Mouse (Mus musculus): ENCODE measurements at regions not wholly inside any gene's neighbourhood (a gene's known extent, or its start where the extent isn't known, plus 50 kb on each side); places are given as distances from the start of the nearest gene placed in this dataset.

GRCm38 (mm10) chr16:87031836-87032235 lies 322.1 kb upstream of the N6amt1 start:
- ATAC-seq (ENCODE audit: low FRiP score) = no peak
- Histone ChIP-seq H3K4me3 (ENCODE audit: low read depth, low read length) (no peak overlapping the region), H3K27ac (ENCODE audit: low read depth, low read length) (no peak overlapping the region), H3K36me3 (ENCODE audit: control insufficient read depth, insufficient read depth, low read length) (no peaks in the 10 kb centered on the region), H3K4me2 (no peak overlapping the region), H3K27me3 (ENCODE audit: control insufficient read depth, insufficient read depth, low read length) (no peaks in the 10 kb centered on the region), H3K9me3 (ENCODE audit: control insufficient read depth, low read length) (no peaks in the 10 kb centered on the region), H3K9ac (ENCODE audit: low read length) (no peak overlapping the region), H3K4me1 (ENCODE audit: control insufficient read depth, insufficient read depth, low read length) (no peaks in the 10 kb centered on the region)
- WGBS = 84% methylated on average over 3 of the region's 3 CpGs
- peak; percentile 12 for DNase-seq (ENCODE audit: low spot score, missing footprints)

- H3K9me3 ChIP-seq (ENCODE audit: control insufficient read depth, low read length) = no peaks in the 10 kb centered on the region
- H3K4me2 ChIP-seq = no peak overlapping the region
- 87% methylated on average over 5 of the region's 5 CpGs for WGBS
- H3K36me3 ChIP-seq (ENCODE audit: control insufficient read depth, insufficient read depth, low read length) = no peaks in the 10 kb centered on the region
- no peak overlapping the region for H3K27ac ChIP-seq (ENCODE audit: low read depth, low read length)
- no peak overlapping the region for H3K9ac ChIP-seq (ENCODE audit: low read length)
- H3K4me1 ChIP-seq (ENCODE audit: control insufficient read depth, insufficient read depth, low read length) = no peaks in the 10 kb centered on the region
- no peak overlapping the region for H3K4me3 ChIP-seq (ENCODE audit: low read depth, low read length)
- DNase-seq (ENCODE audit: low spot score, missing footprints) = peak; percentile 26
- no peaks in the 10 kb centered on the region for H3K27me3 ChIP-seq (ENCODE audit: control insufficient read depth, insufficient read depth, low read length)
- ATAC-seq (ENCODE audit: low FRiP score) = no peak
These were observed 325.4 kb upstream of the N6amt1 start for GRCm38 (mm10) chr16:87028516-87029145.

GRCm38 (mm10) chr16:87027621-87028020 lies 326.4 kb upstream of the N6amt1 start:
- Histone ChIP-seq H3K27me3 (ENCODE audit: control insufficient read depth, insufficient read depth, low read length) (no peaks in the 10 kb centered on the region), H3K9me3 (ENCODE audit: control insufficient read depth, low read length) (no peaks in the 10 kb centered on the region), H3K4me2 (no peak overlapping the region), H3K4me1 (ENCODE audit: control insufficient read depth, insufficient read depth, low read length) (no peaks in the 10 kb centered on the region), H3K27ac (ENCODE audit: low read depth, low read length) (no peak overlapping the region), H3K4me3 (ENCODE audit: low read depth, low read length) (no peak overlapping the region), H3K9ac (ENCODE audit: low read length) (no peak overlapping the region), H3K36me3 (ENCODE audit: control insufficient read depth, insufficient read depth, low read length) (no peaks in the 10 kb centered on the region)
- ATAC-seq (ENCODE audit: low FRiP score) (no peak), DNase-seq (ENCODE audit: low spot score, missing footprints) (no peak)
- WGBS = 90% methylated on average over 1 of the region's 1 CpGs

GRCm38 (mm10) chr16:87022041-87022440 lies 331.9 kb upstream of the N6amt1 start:
- Histone ChIP-seq H3K4me2 (no peak overlapping the region), H3K36me3 (ENCODE audit: control insufficient read depth, insufficient read depth, low read length) (no peaks in the 10 kb centered on the region), H3K27me3 (ENCODE audit: control insufficient read depth, insufficient read depth, low read length) (no peaks in the 10 kb centered on the region), H3K4me3 (ENCODE audit: low read depth, low read length) (no peak overlapping the region), H3K9ac (ENCODE audit: low read length) (no peak overlapping the region), H3K4me1 (ENCODE audit: control insufficient read depth, insufficient read depth, low read length) (no peaks in the 10 kb centered on the region), H3K9me3 (ENCODE audit: control insufficient read depth, low read length) (no peaks in the 10 kb centered on the region), H3K27ac (ENCODE audit: low read depth, low read length) (no peak overlapping the region)
- no peak for ATAC-seq (ENCODE audit: low FRiP score)
- 94% methylated on average over 4 of the region's 4 CpGs for WGBS
- DNase-seq (ENCODE audit: low spot score, missing footprints) = no peak

- Histone ChIP-seq H3K9ac (ENCODE audit: low read length) (no peak overlapping the region), H3K27ac (ENCODE audit: low read depth, low read length) (no peak overlapping the region), H3K27me3 (ENCODE audit: control insufficient read depth, insufficient read depth, low read length) (no peaks in the 10 kb centered on the region), H3K9me3 (ENCODE audit: control insufficient read depth, low read length) (no peaks in the 10 kb centered on the region), H3K4me1 (ENCODE audit: control insufficient read depth, insufficient read depth, low read length) (no peaks in the 10 kb centered on the region), H3K36me3 (ENCODE audit: control insufficient read depth, insufficient read depth, low read length) (no peaks in the 10 kb centered on the region), H3K4me3 (ENCODE audit: low read depth, low read length) (no peak overlapping the region), H3K4me2 (no peak overlapping the region)
- WGBS = 86% methylated on average over 7 of the region's 7 CpGs
- ATAC-seq (ENCODE audit: low FRiP score) (no peak), DNase-seq (ENCODE audit: low spot score, missing footprints) (no peak)
These were observed 336.8 kb upstream of the N6amt1 start for GRCm38 (mm10) chr16:87017107-87017670.

GRCm38 (mm10) chr16:87001579-87001978 lies 352.4 kb upstream of the N6amt1 start:
- Histone ChIP-seq H3K4me2 (no peak overlapping the region), H3K27me3 (ENCODE audit: control insufficient read depth, insufficient read depth, low read length) (no peaks in the 10 kb centered on the region), H3K4me1 (ENCODE audit: control insufficient read depth, insufficient read depth, low read length) (no peaks in the 10 kb centered on the region), H3K27ac (ENCODE audit: low read depth, low read length) (no peak overlapping the region), H3K9me3 (ENCODE audit: control insufficient read depth, low read length) (no peaks in the 10 kb centered on the region), H3K4me3 (ENCODE audit: low read depth, low read length) (no peak overlapping the region), H3K36me3 (ENCODE audit: control insufficient read depth, insufficient read depth, low read length) (no peaks in the 10 kb centered on the region), H3K9ac (ENCODE audit: low read length) (no peak overlapping the region)
- DNase-seq (ENCODE audit: low spot score, missing footprints) = no peak
- ATAC-seq (ENCODE audit: low FRiP score) = peak; percentile 53; the same call in 1 of the 2 replicates
- WGBS = 47% methylated on average over 3 of the region's 3 CpGs

GRCm38 (mm10) chr16:87001135-87001534 lies 352.9 kb upstream of the N6amt1 start:
- WGBS = 60% methylated on average over 3 of the region's 3 CpGs
- H3K27ac ChIP-seq (ENCODE audit: low read depth, low read length) = no peak overlapping the region

GRCm38 (mm10) chr16:86971691-86972090 lies 382.3 kb upstream of the N6amt1 start:
- DNase-seq (ENCODE audit: low spot score, missing footprints) = no peak
- no peak overlapping the region for H3K27ac ChIP-seq (ENCODE audit: low read depth, low read length)
- no peaks in the 10 kb centered on the region for H3K36me3 ChIP-seq (ENCODE audit: control insufficient read depth, insufficient read depth, low read length)
- no peak overlapping the region for H3K4me2 ChIP-seq
- H3K27me3 ChIP-seq (ENCODE audit: control insufficient read depth, insufficient read depth, low read length) = no peaks in the 10 kb centered on the region
- H3K9me3 ChIP-seq (ENCODE audit: control insufficient read depth, low read length) = no peaks in the 10 kb centered on the region
- no peak overlapping the region for H3K4me3 ChIP-seq (ENCODE audit: low read depth, low read length)
- no peaks in the 10 kb centered on the region for H3K4me1 ChIP-seq (ENCODE audit: control insufficient read depth, insufficient read depth, low read length)
- ATAC-seq (ENCODE audit: low FRiP score) = no peak
- WGBS = 90% methylated on average over 3 of the region's 3 CpGs
- no peak overlapping the region for H3K9ac ChIP-seq (ENCODE audit: low read length)

More at GRCm38 (mm10) chr16:87001135-87001534, 352.9 kb upstream of the N6amt1 start:
- Histone ChIP-seq H3K27me3 (ENCODE audit: control insufficient read depth, insufficient read depth, low read length) (no peaks in the 10 kb centered on the region), H3K36me3 (ENCODE audit: control insufficient read depth, insufficient read depth, low read length) (no peaks in the 10 kb centered on the region), H3K9me3 (ENCODE audit: control insufficient read depth, low read length) (no peaks in the 10 kb centered on the region), H3K4me3 (ENCODE audit: low read depth, low read length) (no peak overlapping the region), H3K4me2 (no peak overlapping the region), H3K4me1 (ENCODE audit: control insufficient read depth, insufficient read depth, low read length) (no peaks in the 10 kb centered on the region), H3K9ac (ENCODE audit: low read length) (no peak overlapping the region)
- DNase-seq (ENCODE audit: low spot score, missing footprints) (no peak), ATAC-seq (ENCODE audit: low FRiP score) (peak; percentile 78)

GRCm38 (mm10) chr16:86949681-86950080 lies 404.3 kb upstream of the N6amt1 start:
- H3K9ac ChIP-seq (ENCODE audit: low read length) = no peak overlapping the region
- WGBS = 89% methylated on average over 6 of the region's 6 CpGs
- no peaks in the 10 kb centered on the region for H3K9me3 ChIP-seq (ENCODE audit: control insufficient read depth, low read length)
- no peak overlapping the region for H3K4me2 ChIP-seq
- DNase-seq (ENCODE audit: low spot score, missing footprints) (no peak), ATAC-seq (ENCODE audit: low FRiP score) (no peak)
- H3K4me1 ChIP-seq (ENCODE audit: control insufficient read depth, insufficient read depth, low read length) = no peaks in the 10 kb centered on the region
- H3K27ac ChIP-seq (ENCODE audit: low read depth, low read length) = no peak overlapping the region
- no peaks in the 10 kb centered on the region for H3K36me3 ChIP-seq (ENCODE audit: control insufficient read depth, insufficient read depth, low read length)
- H3K4me3 ChIP-seq (ENCODE audit: low read depth, low read length) = no peak overlapping the region
- H3K27me3 ChIP-seq (ENCODE audit: control insufficient read depth, insufficient read depth, low read length) = no peaks in the 10 kb centered on the region

Measured in midbrain, embryonic 11.5 days (tissue).